Mouse (Mus musculus) midbrain, embryonic 11.5 days (tissue): ENCODE measurements around the gene Tas2r137. TPM values are rescaled to one million over a fixed set of nuclear protein-coding genes. Genes with fewer than 3 reads are reported as not detected.

Experiments used
- ATAC-seq: fragments of 200-750 bp; cut with Nextera tagmentation; 2 replicates; pipeline ENCODE4 v1.8.0; 2017; ENCODE audit warnings: moderate TSS enrichment, moderate library complexity; ENCODE audit not compliant: low FRiP score
- DNase-seq: peaks from one replicate; pipeline ENCODE4 v3.0.0; 2015; ENCODE audit warnings: low spot score; ENCODE audit errors: missing footprints
- H3K27ac ChIP-seq: fragments of 300-500 bp; sonication (generic); 2 replicates; pipeline ENCODE4 v1.5.1; 2014; ENCODE audit warnings: low read depth, low read length
- H3K27me3 ChIP-seq: fragments of 300-500 bp; sonication (generic); 2 replicates; pipeline ENCODE4 v1.6.1; 2014; ENCODE audit warnings: mild to moderate bottlenecking, low read length, moderate library complexity, mixed read lengths; ENCODE audit not compliant: control insufficient read depth, insufficient read depth
- H3K36me3 ChIP-seq: fragments of 300-500 bp; sonication (generic); 2 replicates; pipeline ENCODE4 v1.6.1; 2014; ENCODE audit warnings: mild to moderate bottlenecking, low read length, moderate library complexity, mixed read lengths; ENCODE audit not compliant: control insufficient read depth, insufficient read depth
- H3K4me1 ChIP-seq: fragments of 300-500 bp; sonication (generic); 2 replicates; pipeline ENCODE4 v1.6.1; 2014; ENCODE audit warnings: low read length; ENCODE audit not compliant: control insufficient read depth, insufficient read depth
- H3K4me2 ChIP-seq: fragments of 300-500 bp; sonication (generic); 2 replicates; pipeline ENCODE4 v1.6.1; 2014; ENCODE audit warnings: mild to moderate bottlenecking, moderate library complexity
- H3K4me3 ChIP-seq: fragments of 300-500 bp; sonication (generic); 2 replicates; pipeline ENCODE4 v1.5.1; 2014; ENCODE audit warnings: low read depth, low read length
- H3K9ac ChIP-seq: fragments of 300-500 bp; sonication (generic); 2 replicates; pipeline ENCODE4 v1.6.1; 2014; ENCODE audit warnings: low read length
- H3K9me3 ChIP-seq: fragments of 300-500 bp; sonication (generic); 2 replicates; pipeline ENCODE4 v1.6.1; 2016; ENCODE audit warnings: low read length; ENCODE audit not compliant: control insufficient read depth
- WGBS: fragments of 180-500 bp; shearing (Covaris S2); extraction: QIAGEN DNeasy Blood & Tissue Kit; methylation state at CpG from one replicate; pipeline ENCODE4 v1.1.7; 2014; 5-methylcytosine and 5-hydroxymethylcytosine counted together
- polyA plus RNA-seq: library from polyadenylated mRNA; unstranded; fragments of >200 nt; fragmentation: Nextera tagmentation; extraction: Ambion mirVana; gene quantifications from 2 replicates; pipeline ENCODE4 v1.2.1, GENCODE M21; 2014

The Tas2r137 gene
- polyA plus RNA-seq, 1 experiment from 2014 or later = not detected

GRCm38 (mm10) chr6:40476132-40476531 is 14.9 kb upstream of the Tas2r137 start:
- Histone ChIP-seq H3K4me3 (no peak overlapping the region), H3K4me1 (peaks cover 6% of the 10 kb centered on the region), H3K9ac (no peak overlapping the region), H3K27me3 (no peaks in the 10 kb centered on the region), H3K36me3 (peaks cover 17% of the 10 kb centered on the region), H3K27ac (no peak overlapping the region), H3K9me3 (no peaks in the 10 kb centered on the region), H3K4me2 (no peak overlapping the region)
- WGBS = 94% methylated on average over 4 of the region's 4 CpGs
- ATAC-seq = no peak
- DNase-seq = no peak

GRCm38 (mm10) chr6:40479705-40480104 is 11.3 kb upstream of the Tas2r137 start:
- Histone ChIP-seq H3K4me3 (no peak overlapping the region), H3K27ac (no peak overlapping the region), H3K4me1 (no peaks in the 10 kb centered on the region), H3K9ac (no peak overlapping the region), H3K27me3 (no peaks in the 10 kb centered on the region), H3K9me3 (no peaks in the 10 kb centered on the region), H3K4me2 (no peak overlapping the region), H3K36me3 (peaks cover 31% of the 10 kb centered on the region)
- DNase-seq (no peak), ATAC-seq (no peak)
- WGBS = 95% methylated on average over 1 of the region's 1 CpGs

GRCm38 (mm10) chr6:40482318-40482717 is 8.7 kb upstream of the Tas2r137 start:
- ATAC-seq = no peak
- Histone ChIP-seq H3K9ac (no peak overlapping the region), H3K9me3 (no peaks in the 10 kb centered on the region), H3K4me1 (no peaks in the 10 kb centered on the region), H3K36me3 (peaks cover 23% of the 10 kb centered on the region), H3K27me3 (no peaks in the 10 kb centered on the region), H3K4me3 (no peak overlapping the region), H3K27ac (no peak overlapping the region), H3K4me2 (no peak overlapping the region)
- WGBS = 93% methylated on average over 5 of the region's 5 CpGs
- DNase-seq = no peak

- Histone ChIP-seq H3K9me3 (no peaks in the 10 kb centered on the region), H3K4me1 (no peaks in the 10 kb centered on the region), H3K4me2 (no peak within 1 kb of the TSS), H3K4me3 (no peak within 1 kb of the TSS), H3K36me3 (no peaks in the 10 kb centered on the region), H3K27ac (no peak within 1 kb of the TSS), H3K9ac (no peak within 1 kb of the TSS), H3K27me3 (no peaks in the 10 kb centered on the region)
- 90% methylated on average over 3 of the region's 3 CpGs for WGBS
- ATAC-seq (no peak), DNase-seq (no peak)
Measured at GRCm38 (mm10) chr6:40493229-40493628, 2.2 kb downstream of the Tas2r137 start, which contains the start of gene Tas2r108. Gene Tas2r108, plus strand, starts transcription at chr6:40493529.

- 69% methylated on average over 1 of the region's 1 CpGs for WGBS
- Histone ChIP-seq H3K4me3 (no peak within 1 kb of the TSS), H3K9ac (no peak within 1 kb of the TSS), H3K9me3 (no peaks in the 10 kb centered on the region), H3K27ac (no peak within 1 kb of the TSS), H3K27me3 (no peaks in the 10 kb centered on the region), H3K4me2 (no peak within 1 kb of the TSS), H3K4me1 (no peaks in the 10 kb centered on the region), H3K36me3 (no peaks in the 10 kb centered on the region)
- ATAC-seq (no peak), DNase-seq (no peak)
Measured at GRCm38 (mm10) chr6:40519408-40519807, 28.4 kb downstream of the Tas2r137 start, which contains the start of gene Prss37. Gene Prss37, minus strand, starts transcription at chr6:40519508.

Other genes starting within 250 kb of the Tas2r137 start
- gene Agk, start 166.1 kb upstream of the Tas2r137 start, polyA plus RNA-seq = 39.4 and 43.0 TPM in 2 replicates
- gene E330009J07Rik, start 55.1 kb upstream of the Tas2r137 start, polyA plus RNA-seq = 13.1 and 15.8 TPM in 2 replicates
- not detected in 2 replicates for gene Wee2, start 52.1 kb upstream of the Tas2r137 start, polyA plus RNA-seq
- gene Ssbp1, start 19.9 kb upstream of the Tas2r137 start, polyA plus RNA-seq = 183 and 194 TPM in 2 replicates
- gene Tas2r108, start 2.3 kb downstream of the Tas2r137 start, polyA plus RNA-seq = 0.14 and 0.17 TPM in 2 replicates
- gene Prss37, start 28.3 kb downstream of the Tas2r137 start, polyA plus RNA-seq = not detected in 2 replicates
- 0.10 and 0.19 TPM in 2 replicates for gene Olfr461, start 63.8 kb downstream of the Tas2r137 start, polyA plus RNA-seq
- gene Olfr460, start 78.3 kb downstream of the Tas2r137 start, polyA plus RNA-seq = not detected in 2 replicates
- gene Clec5a, start 94.6 kb downstream of the Tas2r137 start, polyA plus RNA-seq = 0.37 and 0.73 TPM in 2 replicates
- not detected in 2 replicates for gene Tas2r138, start 122.1 kb downstream of the Tas2r137 start, polyA plus RNA-seq
- gene Mgam, start 137.6 kb downstream of the Tas2r137 start, polyA plus RNA-seq = not detected in 2 replicates